Mouse (Mus musculus): ENCODE measurements at regions not wholly inside any gene's neighbourhood (a gene's known extent, or its start where the extent isn't known, plus 50 kb on each side); places are given as distances from the start of the nearest gene placed in this dataset.

DNA sequence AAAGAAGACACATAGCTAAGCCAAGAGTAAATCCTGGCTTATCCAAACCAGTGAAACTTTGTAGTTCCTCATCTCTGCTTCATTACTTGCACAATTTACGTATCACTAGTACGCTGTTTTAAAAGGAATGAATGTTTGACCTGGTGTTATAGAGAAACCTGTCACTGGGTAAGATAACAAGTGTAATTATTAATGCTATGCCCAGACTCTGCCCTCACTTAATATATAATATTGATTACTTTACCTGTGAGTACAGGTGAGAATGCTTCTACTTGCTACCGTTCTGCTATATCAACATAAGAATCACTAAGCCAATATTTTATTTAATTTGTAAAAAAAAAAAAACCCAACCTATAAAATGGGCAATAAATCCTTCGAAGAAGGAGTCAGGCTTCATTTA is 157.1 kb upstream of the B3galt2 start:
- H3K27ac ChIP-seq (ENCODE audit: insufficient read depth, low read depth), result no peak overlapping the region
- in situ Hi-C loops (cut with MboI; ENCODE audit: low pct_ligation_motif_present, low pct_unique_long_range_greater_than_20kb, low sequenced_read_pairs), result no loop called here
- no peaks in the 10 kb centered on the region for H3K36me3 ChIP-seq (replicated peaks in 1 of 2; ENCODE audit: control insufficient read depth in 1 of 2, insufficient read depth in 1 of 2, low read length in 1 of 2)
- dilution Hi-C loops (cut with MboI; ENCODE audit: extremely low pct_ligation_motif_present, extremely low pct_unique_long_range_greater_than_20kb, low sequenced_read_pairs), result no loop called here
- DNase-seq (ENCODE audit: extremely low read depth), result no peak
- H3K27me3 ChIP-seq (replicated peaks), result no peaks in the 10 kb centered on the region
- H3K79me2 ChIP-seq (replicated peaks; ENCODE audit: control insufficient read depth, extremely low read depth, insufficient read depth, poor library complexity, severe bottlenecking), result no peaks in the 10 kb centered on the region
- H3K9ac ChIP-seq (ENCODE audit: insufficient read depth, low read depth), result no peak overlapping the region
- no peak overlapping the region for H3K4me2 ChIP-seq (ENCODE audit: insufficient read depth, low read depth, poor library complexity, severe bottlenecking)
- no peaks in the 10 kb centered on the region for H3K4me1 ChIP-seq (ENCODE audit: control insufficient read depth in 1 of 2, insufficient read depth in 2 of 2)
- H3K9me3 ChIP-seq (replicated peaks; ENCODE audit: low read length), result no peaks in the 10 kb centered on the region
- TF ChIP-seq PAX5 (IDR thresholded peaks at IDR 0.05; ENCODE audit: low read length), result no peak
- TF ChIP-seq IRF4 (IDR thresholded peaks at IDR 0.05; ENCODE audit: low read depth, low read length), result no peak
- TF ChIP-seq RAD21 (IDR thresholded peaks at IDR 0.05; ENCODE audit: low read depth, low read length), result no peak
- no peak for TF ChIP-seq USF2 (conservative IDR thresholded peaks at IDR 0.05; ENCODE audit: low read depth, low read length)
- no peak for TF ChIP-seq MAX (IDR thresholded peaks at IDR 0.05; ENCODE audit: low read length)
- TF ChIP-seq CHD2 (IDR thresholded peaks at IDR 0.05; ENCODE audit: low read length), result no peak
- TF ChIP-seq TBP (conservative IDR thresholded peaks at IDR 0.05; ENCODE audit: low read depth, low read length), result no peak
- TF ChIP-seq KAT2A (IDR thresholded peaks at IDR 0.05; ENCODE audit: insufficient replicate concordance, low read length), result no peak
- no peak for TF ChIP-seq ETS1 (conservative IDR thresholded peaks at IDR 0.05; ENCODE audit: low read depth, low read length)
- TF ChIP-seq MAFK (IDR thresholded peaks at IDR 0.05; ENCODE audit: insufficient replicate concordance, low read length), result no peak
- no peak overlapping the region for H3K4me3 ChIP-seq (replicated peaks in 1 of 3; ENCODE audit: low read depth in 2 of 3, low read length in 2 of 3, poor library complexity in 1 of 3)

DNA sequence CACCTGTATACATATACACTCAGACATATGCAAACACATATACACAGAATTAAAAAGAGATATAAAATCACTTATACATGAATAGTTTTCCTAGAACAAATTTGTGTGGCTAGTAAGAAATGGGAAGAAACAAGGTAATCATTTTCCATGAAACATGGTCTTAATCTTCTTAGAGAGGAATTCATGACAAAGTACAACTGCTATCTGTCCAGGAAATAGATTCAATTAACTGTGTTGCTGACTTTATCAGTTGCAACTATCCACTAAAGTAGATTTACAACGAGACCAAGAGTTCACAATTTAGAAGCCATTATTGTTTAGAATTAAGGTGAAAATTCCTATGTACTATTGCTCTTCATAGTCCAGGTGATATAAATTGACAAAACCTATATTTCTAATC is 155.5 kb upstream of the B3galt2 start:
- in situ Hi-C loops (cut with MboI; ENCODE audit: low pct_ligation_motif_present, low pct_unique_long_range_greater_than_20kb, low sequenced_read_pairs), result no loop called here
- dilution Hi-C loops (cut with MboI; ENCODE audit: extremely low pct_ligation_motif_present, extremely low pct_unique_long_range_greater_than_20kb, low sequenced_read_pairs), result no loop called here
- TF ChIP-seq TCF12 (IDR thresholded peaks at IDR 0.05; ENCODE audit: low read depth, low read length) (no peak), GABPA (IDR thresholded peaks at IDR 0.05; ENCODE audit: insufficient replicate concordance, low read depth, low read length) (no peak), HCFC1 (IDR thresholded peaks at IDR 0.05; ENCODE audit: low read depth, low read length) (no peak), E2F4 (IDR thresholded peaks at IDR 0.05; ENCODE audit: insufficient replicate concordance, low read depth, low read length) (no peak), ZKSCAN1 (IDR thresholded peaks at IDR 0.05; ENCODE audit: borderline replicate concordance, low read depth, low read length) (no peak), POLR2AphosphoS2 (IDR thresholded peaks at IDR 0.05; ENCODE audit: low read depth, low read length) (no peak), SIN3A (IDR thresholded peaks at IDR 0.05; ENCODE audit: low read length) (no peak), MAX (IDR thresholded peaks at IDR 0.05; ENCODE audit: low read length) (no peak), ZC3H11A (IDR thresholded peaks at IDR 0.05; ENCODE audit: low read depth, low read length) (no peak), CHD1 (IDR thresholded peaks at IDR 0.05; ENCODE audit: low read depth, low read length) (no peak), MYC (IDR thresholded peaks at IDR 0.05; ENCODE audit: low read depth, low read length) (no peak)

More for the DNA sequence above, 155.5 kb upstream of the B3galt2 start:
- Histone ChIP-seq H3K79me2 (replicated peaks; ENCODE audit: control insufficient read depth, extremely low read depth, insufficient read depth, poor library complexity, severe bottlenecking) (no peaks in the 10 kb centered on the region), H3K9me3 (replicated peaks; ENCODE audit: low read length) (no peaks in the 10 kb centered on the region), H3K4me3 (replicated peaks in 1 of 3; ENCODE audit: low read depth in 2 of 3, low read length in 2 of 3, poor library complexity in 1 of 3) (no peak overlapping the region), H3K4me1 (ENCODE audit: control insufficient read depth in 1 of 2, insufficient read depth in 2 of 2) (no peaks in the 10 kb centered on the region), H3K9ac (ENCODE audit: insufficient read depth, low read depth) (no peak overlapping the region), H3K4me2 (ENCODE audit: insufficient read depth, low read depth, poor library complexity, severe bottlenecking) (no peak overlapping the region), H3K36me3 (replicated peaks in 1 of 2; ENCODE audit: control insufficient read depth in 1 of 2, insufficient read depth in 1 of 2, low read length in 1 of 2) (no peaks in the 10 kb centered on the region), H3K27me3 (replicated peaks) (no peaks in the 10 kb centered on the region), H3K27ac (ENCODE audit: insufficient read depth, low read depth) (no peak overlapping the region)
- no peak for DNase-seq (ENCODE audit: extremely low read depth)

All from CH12.LX (cell line).